Mouse (Mus musculus) kidney, adult 8-10 months (tissue): ENCODE data around the gene Nhp2.
A peak's percentile ranks its signal among the peaks of the same experiment; 100 is the strongest.
"Not testable (repeated sequence)": the region's sequence is repeated elsewhere in the genome, so short reads cannot be mapped to it uniquely, and the experiment has no call there.

Experiments
- DNase-seq, 2 experiments: peaks; one replicate each; pipeline ENCODE4 v3.0.0; 2022

Gene Nhp2

DNA sequence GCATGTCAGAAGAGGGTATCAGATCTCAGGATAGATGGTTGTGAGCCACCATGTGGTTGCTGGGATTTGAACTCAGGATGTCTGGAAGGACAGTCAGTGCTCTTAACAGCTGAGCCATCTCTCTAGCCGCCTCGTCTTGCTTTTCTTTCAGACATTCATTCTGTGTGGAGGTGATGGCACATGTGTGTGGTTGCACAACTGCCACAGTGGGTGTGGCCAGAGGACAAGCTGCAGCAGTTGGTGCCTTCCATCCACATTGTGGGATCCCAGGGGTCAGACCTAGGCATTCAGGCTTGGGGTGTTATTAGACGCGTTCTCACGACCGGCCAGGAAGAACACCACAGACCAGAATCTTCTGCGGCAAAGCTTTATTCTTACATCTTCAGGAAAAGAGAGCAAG is 45.2 kb downstream of the Nhp2 start:
- DNase-seq = not testable (repeated sequence)

GRCm38 (mm10) chr11:51670846-51671245 is 51.3 kb downstream of the Nhp2 start:
- no peak for DNase-seq

- DNase-seq = no peak
These were observed 51.8 kb downstream of the Nhp2 start for GRCm38 (mm10) chr11:51671376-51671775.

- peak; percentile 37 to 47 for DNase-seq
These were observed 53.8 kb downstream of the Nhp2 start for GRCm38 (mm10) chr11:51673291-51673690.
